Comparison of ENCODE assay signal across 14 mouse cellular contexts in genomic region chr14:79842734-79843133, GRCm38 (mm10).
DNase-seq lines count a peak whose midpoint lies in the region; ATAC-seq lines count a peak whose summit lies in the region.
"Had no signal": no experiment of that assay in that cellular context is flagged by ENCODE, and none has a peak within 500 bp of the region (broad histone marks: within the 10 kb centered on the region; RNA-seq: fewer than 3 reads in every experiment).

No protein-coding gene starts in this region.

- no peak overlapping the region for H3K9ac ChIP-seq in embryonic facial prominence, embryonic 14.5 days (ENCODE audit: low read depth, low read length)
- peak overlapping the region; percentile 29; the same call in 1 of the 2 replicates for H3K9ac ChIP-seq in forebrain, embryonic 14.5 days (ENCODE audit: low read length)
- H3K9ac ChIP-seq in hindbrain, embryonic 15.5 days, result no peak overlapping the region
- no peak overlapping the region for H3K9ac ChIP-seq in midbrain, embryonic 16.5 days (ENCODE audit: low read depth, low read length)
- H3K9ac ChIP-seq: intestine, embryonic 15.5 days; limb, embryonic 15.5 days; liver, postnatal 0 days had no signal

- H3K4me2 ChIP-seq in embryonic facial prominence, embryonic 14.5 days (ENCODE audit: low read depth, low read length), result no peak overlapping the region
- H3K4me2 ChIP-seq in forebrain, embryonic 14.5 days (ENCODE audit: low read length), result no peak overlapping the region
- peak overlapping the region; percentile 16; the same call in 1 of the 2 replicates for H3K4me2 ChIP-seq in hindbrain, embryonic 15.5 days
- no peak overlapping the region for H3K4me2 ChIP-seq in midbrain, embryonic 16.5 days (ENCODE audit: low read length)
- H3K4me2 ChIP-seq: intestine, embryonic 15.5 days; limb, embryonic 15.5 days had no signal

- no peak overlapping the region for H3K4me3 ChIP-seq in embryonic facial prominence, embryonic 14.5 days (ENCODE audit: low read depth, low read length)
- no peak overlapping the region for H3K4me3 ChIP-seq in embryonic facial prominence, embryonic 10.5 days
- no peak overlapping the region for H3K4me3 ChIP-seq in forebrain, embryonic 14.5 days (ENCODE audit: low read depth, low read length)
- H3K4me3 ChIP-seq in hindbrain, embryonic 15.5 days, result no peak overlapping the region
- H3K4me3 ChIP-seq in midbrain, embryonic 16.5 days (ENCODE audit: low read depth, low read length), result no peak overlapping the region
- H3K4me3 ChIP-seq: gastrocnemius, adult 2 months; intestine, embryonic 15.5 days; limb, embryonic 15.5 days had no signal

- no peaks in the 10 kb centered on the region for H3K9me3 ChIP-seq in embryonic facial prominence, embryonic 14.5 days (ENCODE audit: control insufficient read depth, low read length)
- H3K9me3 ChIP-seq in embryonic facial prominence, embryonic 10.5 days, result no peaks in the 10 kb centered on the region
- no peaks in the 10 kb centered on the region for H3K9me3 ChIP-seq in forebrain, embryonic 14.5 days (replicated peaks; ENCODE audit: control insufficient read depth, low read length)
- H3K9me3 ChIP-seq in hindbrain, embryonic 15.5 days, result no peaks in the 10 kb centered on the region
- H3K9me3 ChIP-seq in midbrain, embryonic 16.5 days (replicated peaks; ENCODE audit: control insufficient read depth, low read length, poor library complexity, severe bottlenecking), result no peaks in the 10 kb centered on the region
- H3K9me3 ChIP-seq: intestine, embryonic 15.5 days; limb, embryonic 15.5 days had no signal

- H3K4me1 ChIP-seq in embryonic facial prominence, embryonic 14.5 days (ENCODE audit: control insufficient read depth, insufficient read depth, low read length), result no peaks in the 10 kb centered on the region
- peaks cover 5% of the 10 kb centered on the region; the same call in 1 of the 2 replicates for H3K4me1 ChIP-seq in embryonic facial prominence, embryonic 10.5 days
- H3K4me1 ChIP-seq in forebrain, embryonic 14.5 days (ENCODE audit: control insufficient read depth, insufficient read depth, low read length), result peaks cover 8% of the 10 kb centered on the region; the same call in 1 of the 2 replicates
- H3K4me1 ChIP-seq in hindbrain, embryonic 15.5 days (replicated peaks), result peaks cover 5% of the 10 kb centered on the region
- H3K4me1 ChIP-seq in midbrain, embryonic 16.5 days (ENCODE audit: control insufficient read depth, insufficient read depth, low read length), result peaks cover 8% of the 10 kb centered on the region; the same call in 1 of the 2 replicates
- H3K4me1 ChIP-seq: intestine, embryonic 15.5 days; limb, embryonic 15.5 days had no signal

- H3K27ac ChIP-seq in embryonic facial prominence, embryonic 14.5 days (replicated peaks; ENCODE audit: low read depth, low read length), result no peak overlapping the region
- H3K27ac ChIP-seq in embryonic facial prominence, embryonic 10.5 days (replicated peaks), result no peak overlapping the region
- H3K27ac ChIP-seq in forebrain, embryonic 14.5 days (ENCODE audit: low read depth, low read length), result peak overlapping the region; percentile 39; the same call in 1 of the 2 replicates
- H3K27ac ChIP-seq in hindbrain, embryonic 15.5 days (replicated peaks), result no peak overlapping the region
- no peak overlapping the region for H3K27ac ChIP-seq in midbrain, embryonic 16.5 days (ENCODE audit: low read length)
- H3K27ac ChIP-seq: gastrocnemius, adult 2 months; intestine, embryonic 15.5 days; kidney, postnatal 0 days; limb, embryonic 15.5 days had no signal

- no peaks in the 10 kb centered on the region for H3K27me3 ChIP-seq in embryonic facial prominence, embryonic 14.5 days (replicated peaks; ENCODE audit: control insufficient read depth, insufficient read depth, low read length)
- H3K27me3 ChIP-seq in embryonic facial prominence, embryonic 10.5 days (replicated peaks; ENCODE audit: low read depth, poor library complexity, severe bottlenecking), result no peaks in the 10 kb centered on the region
- no peaks in the 10 kb centered on the region for H3K27me3 ChIP-seq in forebrain, embryonic 14.5 days (replicated peaks; ENCODE audit: control insufficient read depth, insufficient read depth, low read length)
- no peaks in the 10 kb centered on the region for H3K27me3 ChIP-seq in hindbrain, embryonic 15.5 days
- H3K27me3 ChIP-seq in midbrain, embryonic 16.5 days (ENCODE audit: control insufficient read depth, insufficient read depth, low read depth, low read length), result no peaks in the 10 kb centered on the region
- H3K27me3 ChIP-seq: CH12.LX; intestine, embryonic 15.5 days; limb, embryonic 15.5 days had no signal

- 38% methylated on average over 3 of the region's 3 CpGs for WGBS in embryonic facial prominence, embryonic 14.5 days
- 37% methylated on average over 3 of the region's 3 CpGs for WGBS in embryonic facial prominence, embryonic 10.5 days
- 26% methylated on average over 3 of the region's 3 CpGs for WGBS in forebrain, embryonic 14.5 days
- WGBS in hindbrain, embryonic 15.5 days, result 18% methylated on average over 3 of the region's 3 CpGs
- WGBS in midbrain, embryonic 16.5 days, result 12% methylated on average over 3 of the region's 3 CpGs

- DNase-seq in embryonic facial prominence, embryonic 14.5 days (ENCODE audit: low spot score), result no peak
- no peak for DNase-seq in embryonic facial prominence, embryonic 10.5 days (ENCODE audit: low spot score)
- no peak for DNase-seq in forebrain, embryonic 14.5 days (ENCODE audit: low spot score)
- no peak for DNase-seq in spleen, adult 18-20 months
- no peak for DNase-seq in lung, postnatal 25 days (ENCODE audit: low spot score)
- no peak for DNase-seq in lung, postnatal 4 days
- DNase-seq: liver, postnatal 0 days had no signal

- no peaks in the 10 kb centered on the region for H3K36me3 ChIP-seq in embryonic facial prominence, embryonic 14.5 days (ENCODE audit: control insufficient read depth, insufficient read depth, low read length)
- no peaks in the 10 kb centered on the region for H3K36me3 ChIP-seq in embryonic facial prominence, embryonic 10.5 days (replicated peaks)
- no peaks in the 10 kb centered on the region for H3K36me3 ChIP-seq in forebrain, embryonic 14.5 days (ENCODE audit: control insufficient read depth, insufficient read depth, low read length)
- H3K36me3 ChIP-seq in hindbrain, embryonic 15.5 days, result no peaks in the 10 kb centered on the region
- no peaks in the 10 kb centered on the region for H3K36me3 ChIP-seq in midbrain, embryonic 16.5 days (ENCODE audit: control insufficient read depth, insufficient read depth, low read length)
- H3K36me3 ChIP-seq: intestine, embryonic 15.5 days; limb, embryonic 15.5 days had no signal

- ATAC-seq in embryonic facial prominence, embryonic 14.5 days (ENCODE audit: low read depth), result peak; percentile 50
- ATAC-seq in forebrain, embryonic 14.5 days, result peak; percentile 73
- ATAC-seq in hindbrain, embryonic 15.5 days (ENCODE audit: low FRiP score, low read depth), result peak; percentile 53; the same call in 1 of the 2 replicates
- ATAC-seq in midbrain, embryonic 16.5 days, result peak; percentile 53
- ATAC-seq: intestine, embryonic 15.5 days; liver, postnatal 0 days had no signal
